8 mouse cellular contexts compared by ENCODE assay signal in the genomic region with DNA sequence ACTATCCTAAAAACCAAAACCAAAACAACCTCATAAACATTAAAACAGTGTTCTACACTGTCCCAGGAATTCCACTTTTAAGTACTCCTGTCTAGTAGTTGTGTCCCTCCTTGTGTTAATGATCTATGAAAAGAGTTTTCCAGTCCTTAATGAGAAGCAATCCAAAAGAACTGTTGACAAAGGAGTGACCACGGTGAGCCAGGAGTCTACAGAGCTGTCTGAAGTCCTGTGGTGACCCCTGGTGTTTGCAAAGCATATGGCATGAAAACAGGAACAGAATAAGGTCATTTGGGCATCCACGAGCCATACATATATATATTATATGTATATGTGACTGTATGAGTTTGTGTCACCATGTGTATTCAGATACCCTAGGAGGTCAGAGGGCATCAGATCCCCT. TPM values are rescaled to one million over a fixed set of nuclear protein-coding genes. Genes with fewer than 3 reads are reported as not detected.
DNase-seq lines count a peak whose midpoint lies in the region; ATAC-seq and TF ChIP-seq lines count a peak whose summit lies in the region.

No protein-coding gene starts in this region.

- no peak for TF ChIP-seq POLR2A in MEL (IDR thresholded peaks at IDR 0.05; ENCODE audit: control insufficient read depth in 1 of 2, insufficient read depth in 1 of 2, low read depth in 1 of 2, low read length in 2 of 2, poor library complexity in 1 of 2)

- 2% methylated on average over 2 of the region's 2 CpGs for WGBS in heart, embryonic 13.5 days

- no peaks in the 10 kb centered on the region for H3K36me3 ChIP-seq in MEL (ENCODE audit: control insufficient read depth in 1 of 2, insufficient read depth in 2 of 2, low read length in 2 of 2)
- H3K36me3 ChIP-seq in heart, embryonic 13.5 days = no peaks in the 10 kb centered on the region
- no peaks in the 10 kb centered on the region for H3K36me3 ChIP-seq in splenic B cell, adult 2 months (ENCODE audit: control insufficient read depth, insufficient read depth, low read length, poor library complexity, severe bottlenecking)

- peak; percentile 78 for DNase-seq in CD4-positive helper T cell, adult 2 months (ENCODE audit: low read depth, low spot score)
- peak; percentile 81 for DNase-seq in MEL (ENCODE audit: low read depth, low spot score)
- peak; percentile 73 for DNase-seq in cerebellum, postnatal 10 days
- peak; percentile 77 to 83 for DNase-seq in kidney, postnatal 25 days
- DNase-seq in splenic B cell, adult 2 months (ENCODE audit: low read depth, low spot score) = peak; percentile 89
- no peak for DNase-seq in gastrocnemius, postnatal 25 days

- no peaks in the 10 kb centered on the region for H3K79me2 ChIP-seq in MEL (ENCODE audit: control insufficient read depth, insufficient read depth, low read length, poor library complexity)

- TF ChIP-seq CTCF in MEL (IDR thresholded peaks at IDR 0.05 in 2 of 3, conservative IDR thresholded peaks at IDR 0.05 in 1 of 3; ENCODE audit: control insufficient read depth in 1 of 3, insufficient read depth in 1 of 3, low read depth in 2 of 3, low read length in 3 of 3, poor library complexity in 1 of 3, severe bottlenecking in 1 of 3) = peak; percentile 70 to 87 (median 73)

- no peak for TF ChIP-seq EP300 in MEL (IDR thresholded peaks at IDR 0.05; ENCODE audit: low read depth in 1 of 2, low read length in 2 of 2)

- H3K4me2 ChIP-seq in heart, embryonic 13.5 days = no peak overlapping the region

- ATAC-seq in heart, embryonic 13.5 days (ENCODE audit: extremely low read depth, insufficient number of reproducible peaks, low FRiP score, low TSS enrichment) = peak; percentile 19; the same call in 1 of the 2 replicates
- peak; percentile 81 for ATAC-seq in megakaryocyte progenitor cell, adult 5-6 weeks (replicated peaks; ENCODE audit: poor library complexity)

- no peaks in the 10 kb centered on the region for H3K9me3 ChIP-seq in MEL (replicated peaks; ENCODE audit: insufficient read depth, low read length)
- peaks cover 9% of the 10 kb centered on the region; the same call in 1 of the 2 replicates for H3K9me3 ChIP-seq in heart, embryonic 13.5 days

- H3K4me1 ChIP-seq in MEL (ENCODE audit: control insufficient read depth in 1 of 2, insufficient read depth in 2 of 2, low read length in 2 of 2) = no peaks in the 10 kb centered on the region
- peaks cover 17% of the 10 kb centered on the region for H3K4me1 ChIP-seq in heart, embryonic 13.5 days

- TF ChIP-seq RAD21 in MEL (IDR thresholded peaks at IDR 0.05; ENCODE audit: low read depth, low read length) = peak; percentile 95

- H3K27me3 ChIP-seq in MEL (ENCODE audit: control insufficient read depth in 1 of 2, insufficient read depth in 2 of 2, low read length in 2 of 2) = no peaks in the 10 kb centered on the region
- peaks cover 47% of the 10 kb centered on the region for H3K27me3 ChIP-seq in heart, embryonic 13.5 days (replicated peaks)
- no peaks in the 10 kb centered on the region for H3K27me3 ChIP-seq in splenic B cell, adult 2 months (ENCODE audit: control insufficient read depth, insufficient read depth, low read length, poor library complexity, severe bottlenecking)

- H3K27ac ChIP-seq in MEL (ENCODE audit: control insufficient read depth, low read depth, low read length) = no peak overlapping the region
- no peak overlapping the region for H3K27ac ChIP-seq in heart, embryonic 13.5 days (replicated peaks)

- H3K9ac ChIP-seq in MEL (ENCODE audit: control insufficient read depth, low read depth, low read length, poor library complexity, severe bottlenecking) = no peak overlapping the region
- H3K9ac ChIP-seq in heart, embryonic 13.5 days = 0 out of 2 replicates have a peak overlapping the region, but pooled peaks have one; percentile 19

- H3K4me3 ChIP-seq in MEL (ENCODE audit: control insufficient read depth in 1 of 2, insufficient read depth in 1 of 2, low read depth in 2 of 2, low read length in 2 of 2) = no peak overlapping the region
- H3K4me3 ChIP-seq in heart, embryonic 13.5 days = no peak overlapping the region

TF ChIP-seq in MEL, 35 proteins besides CTCF, POLR2A, EP300 and RAD21:
- TF ChIP-seq NELFE (IDR thresholded peaks at IDR 0.05; ENCODE audit: low read depth, low read length) (no peak), ZC3H11A (IDR thresholded peaks at IDR 0.05; ENCODE audit: low read depth, low read length) (peak; percentile 89), GABPA (IDR thresholded peaks at IDR 0.05; ENCODE audit: low read depth, low read length) (no peak), SMC3 (IDR thresholded peaks at IDR 0.05; ENCODE audit: low read depth, low read length) (peak; percentile 87), TAL1 (IDR thresholded peaks at IDR 0.05; ENCODE audit: low read length) (no peak), SIN3A (IDR thresholded peaks at IDR 0.05; ENCODE audit: low read length) (0 out of 2 replicates have a peak, but pooled peaks have one; percentile 26), BHLHE40 (IDR thresholded peaks at IDR 0.05; ENCODE audit: borderline replicate concordance, low read depth, low read length) (no peak)

RNA-seq across cellular contexts. Expression of gene Ube2m, which starts 8.0 kb away (rescaled TPM):
- total RNA-seq in MEL (2012; rRNA removed) = 134 and 148 TPM in 2 replicates
- 100 to 1,000 TPM in 1 of 2 experiments, not detected in 1; 336 TPM for polyA plus RNA-seq in MEL (2012; ENCODE audit: insufficient read depth in 1 of 2, insufficient read length in 2 of 2, low read depth in 1 of 2, low replicate concordance in 2 of 2, missing spikeins in 1 of 2)
- 82.3 and 93.6 TPM in 2 replicates for polyA plus RNA-seq in heart, embryonic 13.5 days (2015; fragmentation: Nextera tagmentation; extraction: Ambion mirVana)
- total RNA-seq in megakaryocyte progenitor cell, adult 5-6 weeks (2015) = 150 and 160 TPM in 2 replicates
- total RNA-seq in megakaryocyte progenitor cell, adult 5-6 weeks (2017) = 123 and 179 TPM in 2 replicates
- 100 to 1,000 TPM; 132 to 138 TPM for total RNA-seq in gastrocnemius, postnatal 25 days (2021)

RNA-seq across cellular contexts. Expression of gene Mzf1, which starts 8.5 kb away (rescaled TPM):
- 0.77 and 0.85 TPM in 2 replicates for total RNA-seq in MEL (2012; rRNA removed)
- polyA plus RNA-seq in MEL (2012; ENCODE audit: insufficient read depth in 1 of 2, insufficient read length in 2 of 2, low read depth in 1 of 2, low replicate concordance in 2 of 2, missing spikeins in 1 of 2) = 1 to 10 TPM in 1 of 2 experiments, not detected in 1; 2.4 TPM
- 1.7 and 1.9 TPM in 2 replicates for polyA plus RNA-seq in heart, embryonic 13.5 days (2015; fragmentation: Nextera tagmentation; extraction: Ambion mirVana)
- 0.37 and 1.1 TPM in 2 replicates for total RNA-seq in megakaryocyte progenitor cell, adult 5-6 weeks (2015)
- total RNA-seq in megakaryocyte progenitor cell, adult 5-6 weeks (2017) = 0.25 and 1.1 TPM in 2 replicates
- under 1 TPM; 0.54 to 0.75 TPM for total RNA-seq in gastrocnemius, postnatal 25 days (2021)

RNA-seq across cellular contexts. Expression of gene Chmp2a, which starts 11.5 kb away (rescaled TPM):
- 94.9 and 100 TPM in 2 replicates for total RNA-seq in MEL (2012; rRNA removed)
- polyA plus RNA-seq in MEL (2012; ENCODE audit: insufficient read depth in 1 of 2, insufficient read length in 2 of 2, low read depth in 1 of 2, low replicate concordance in 2 of 2, missing spikeins in 1 of 2) = 100 to 1,000 TPM in 1 of 2 experiments, not detected in 1; 180 TPM
- 126 and 138 TPM in 2 replicates for polyA plus RNA-seq in heart, embryonic 13.5 days (2015; fragmentation: Nextera tagmentation; extraction: Ambion mirVana)
- 145 and 150 TPM in 2 replicates for total RNA-seq in megakaryocyte progenitor cell, adult 5-6 weeks (2015)
- total RNA-seq in megakaryocyte progenitor cell, adult 5-6 weeks (2017) = 168 and 203 TPM in 2 replicates
- 10 to 100 TPM; 76.1 to 89.9 TPM for total RNA-seq in gastrocnemius, postnatal 25 days (2021)

RNA-seq across cellular contexts. Expression of gene Zbtb45, which starts 36.2 kb away (rescaled TPM):
- 15.8 and 16.8 TPM in 2 replicates for total RNA-seq in MEL (2012; rRNA removed)
- polyA plus RNA-seq in MEL (2012; ENCODE audit: insufficient read depth in 1 of 2, insufficient read length in 2 of 2, low read depth in 1 of 2, low replicate concordance in 2 of 2, missing spikeins in 1 of 2) = 10 to 100 TPM in 1 of 2 experiments, not detected in 1; 36.3 TPM
- 15.1 and 16.9 TPM in 2 replicates for polyA plus RNA-seq in heart, embryonic 13.5 days (2015; fragmentation: Nextera tagmentation; extraction: Ambion mirVana)
- total RNA-seq in megakaryocyte progenitor cell, adult 5-6 weeks (2015) = 11.4 and 13.8 TPM in 2 replicates
- 7.8 and 9.8 TPM in 2 replicates for total RNA-seq in megakaryocyte progenitor cell, adult 5-6 weeks (2017)
- 1 to 10 TPM; 2.7 to 4.9 TPM for total RNA-seq in gastrocnemius, postnatal 25 days (2021)

RNA-seq across cellular contexts. Expression of gene Trim28, which starts 47.2 kb away (rescaled TPM):
- total RNA-seq in MEL (2012; rRNA removed) = 605 and 702 TPM in 2 replicates
- polyA plus RNA-seq in MEL (2012; ENCODE audit: insufficient read depth in 1 of 2, insufficient read length in 2 of 2, low read depth in 1 of 2, low replicate concordance in 2 of 2, missing spikeins in 1 of 2) = 1,000 to 10,000 TPM in 1 of 2 experiments, 100 to 1,000 TPM in 1; 104 to 1,160 TPM
- polyA plus RNA-seq in heart, embryonic 13.5 days (2015; fragmentation: Nextera tagmentation; extraction: Ambion mirVana) = 155 and 165 TPM in 2 replicates
- total RNA-seq in megakaryocyte progenitor cell, adult 5-6 weeks (2015) = 389 and 409 TPM in 2 replicates
- total RNA-seq in megakaryocyte progenitor cell, adult 5-6 weeks (2017) = 506 and 507 TPM in 2 replicates
- 10 to 100 TPM; 59.1 to 60.7 TPM for total RNA-seq in gastrocnemius, postnatal 25 days (2021)
